Mouse (Mus musculus): ENCODE data around the gene Lrrtm3.

GRCm38 (mm10) chr10:63979410-63979809 is 110.7 kb downstream of the Lrrtm3 start:
- TF ChIP-seq CTCF (IDR thresholded peaks at IDR 0.05) (no peak), EP300 (IDR thresholded peaks at IDR 0.05) (peak; percentile 45; the same call in 1 of the 2 replicates)
